Mouse (Mus musculus): ENCODE results near the gene Cops7a. TPM values are rescaled to one million over a fixed set of nuclear protein-coding genes. Genes with fewer than 3 reads are reported as not detected.

Cops7a gene
- polyA plus RNA-seq, 1 experiment from 2014 or later = 150 TPM

- ATAC-seq (ENCODE audit: insufficient number of reproducible peaks, low FRiP score, low TSS enrichment, low read depth) = no peak
- under 1% methylated on average over 48 of the region's 48 CpGs for WGBS
- H3K9ac ChIP-seq = peak overlapping the region; percentile 91
Measured at GRCm38 (mm10) chr6:124931525-124932313, 33.6 kb downstream of the Cops7a start.

GRCm38 (mm10) chr6:124930754-124931524 is 34.4 kb downstream of the Cops7a start, which contains the start of gene Mlf2:
Gene Mlf2 (plus strand): TSS chr6:124931386.
- Histone ChIP-seq H3K27me3 (no peaks in the 10 kb centered on the region), H3K9me3 (replicated peaks) (no peaks in the 10 kb centered on the region), H3K4me1 (peaks cover 40% of the 10 kb centered on the region), H3K27ac (replicated peaks) (peak within 1 kb of the TSS; percentile 96), H3K4me3 (replicated peaks) (peak within 1 kb of the TSS; percentile 89), H3K36me3 (peaks cover 24% of the 10 kb centered on the region), H3K4me2 (replicated peaks) (peak within 1 kb of the TSS; percentile 76), H3K9ac (peak within 1 kb of the TSS; percentile 91)
- ATAC-seq (ENCODE audit: insufficient number of reproducible peaks, low FRiP score, low TSS enrichment, low read depth) = peak; percentile 94
- under 1% methylated on average over 62 of the region's 64 CpGs for WGBS

More at GRCm38 (mm10) chr6:124931525-124932313, 33.6 kb downstream of the Cops7a start:
- peaks cover 34% of the 10 kb centered on the region for H3K4me1 ChIP-seq
- no peaks in the 10 kb centered on the region for H3K27me3 ChIP-seq
- peak overlapping the region; percentile 89 for H3K4me3 ChIP-seq (replicated peaks)
- peak overlapping the region; percentile 96 for H3K27ac ChIP-seq (replicated peaks)
- peak overlapping the region; percentile 76 for H3K4me2 ChIP-seq (replicated peaks)
- no peaks in the 10 kb centered on the region for H3K9me3 ChIP-seq (replicated peaks)
- H3K36me3 ChIP-seq = peaks cover 32% of the 10 kb centered on the region

GRCm38 (mm10) chr6:124930231-124930630 is 35.1 kb downstream of the Cops7a start:
- peak overlapping the region; percentile 26; the same call in 1 of the 2 replicates for H3K9ac ChIP-seq
- ATAC-seq (ENCODE audit: insufficient number of reproducible peaks, low FRiP score, low TSS enrichment, low read depth) = no peak
- H3K4me2 ChIP-seq (replicated peaks) = peak overlapping the region; percentile 39
- no peaks in the 10 kb centered on the region for H3K27me3 ChIP-seq
- H3K27ac ChIP-seq (replicated peaks) = peak overlapping the region; percentile 93
- H3K4me1 ChIP-seq = peaks cover 48% of the 10 kb centered on the region
- 13% methylated on average over 1 of the region's 1 CpGs for WGBS
- H3K36me3 ChIP-seq = peaks cover 17% of the 10 kb centered on the region
- peak overlapping the region; percentile 89 for H3K4me3 ChIP-seq (replicated peaks)
- H3K9me3 ChIP-seq (replicated peaks) = no peaks in the 10 kb centered on the region

- ATAC-seq (ENCODE audit: insufficient number of reproducible peaks, low FRiP score, low TSS enrichment, low read depth) = no peak
- Histone ChIP-seq H3K4me1 (peaks cover 36% of the 10 kb centered on the region), H3K9me3 (replicated peaks) (no peaks in the 10 kb centered on the region), H3K4me2 (replicated peaks) (peak overlapping the region; percentile 10; the same call in 1 of the 2 replicates), H3K4me3 (replicated peaks) (no peak overlapping the region; the same call in 1 of the 2 replicates), H3K36me3 (no peaks in the 10 kb centered on the region), H3K27ac (replicated peaks) (peak overlapping the region; percentile 68), H3K9ac (no peak overlapping the region), H3K27me3 (no peaks in the 10 kb centered on the region)
- 29% methylated on average over 5 of the region's 5 CpGs for WGBS
Measured at GRCm38 (mm10) chr6:124925941-124926340, 39.4 kb downstream of the Cops7a start.

GRCm38 (mm10) chr6:124925173-124925793 is 40.1 kb downstream of the Cops7a start:
- Histone ChIP-seq H3K4me2 (replicated peaks) (peak overlapping the region; percentile 10), H3K4me1 (peaks cover 39% of the 10 kb centered on the region), H3K27ac (replicated peaks) (peak overlapping the region; percentile 68), H3K36me3 (no peaks in the 10 kb centered on the region), H3K4me3 (replicated peaks) (no peak overlapping the region; the same call in 1 of the 2 replicates), H3K27me3 (no peaks in the 10 kb centered on the region), H3K9me3 (replicated peaks) (no peaks in the 10 kb centered on the region), H3K9ac (no peak overlapping the region)
- no peak for ATAC-seq (ENCODE audit: insufficient number of reproducible peaks, low FRiP score, low TSS enrichment, low read depth)
- WGBS = 33% methylated on average over 12 of the region's 12 CpGs

GRCm38 (mm10) chr6:124921539-124921938 is 43.8 kb downstream of the Cops7a start:
- Histone ChIP-seq H3K4me3 (replicated peaks) (no peak overlapping the region), H3K4me1 (peaks cover 47% of the 10 kb centered on the region), H3K9ac (no peak overlapping the region), H3K36me3 (no peaks in the 10 kb centered on the region), H3K9me3 (replicated peaks) (no peaks in the 10 kb centered on the region), H3K4me2 (replicated peaks) (no peak overlapping the region), H3K27me3 (no peaks in the 10 kb centered on the region), H3K27ac (replicated peaks) (peak overlapping the region; percentile 100)
- no peak for ATAC-seq (ENCODE audit: insufficient number of reproducible peaks, low FRiP score, low TSS enrichment, low read depth)
- WGBS = 62% methylated on average over 4 of the region's 4 CpGs

GRCm38 (mm10) chr6:124920318-124921085 is 44.8 kb downstream of the Cops7a start:
- H3K27ac ChIP-seq (replicated peaks) = peak overlapping the region; percentile 100
- no peaks in the 10 kb centered on the region; the same call in 1 of the 2 replicates for H3K36me3 ChIP-seq
- H3K4me2 ChIP-seq (replicated peaks) = peak overlapping the region; percentile 89
- H3K4me1 ChIP-seq = peaks cover 47% of the 10 kb centered on the region
- no peak for ATAC-seq (ENCODE audit: insufficient number of reproducible peaks, low FRiP score, low TSS enrichment, low read depth)
- 28% methylated on average over 9 of the region's 9 CpGs for WGBS
- peak overlapping the region; percentile 89 for H3K4me3 ChIP-seq (replicated peaks)
- H3K27me3 ChIP-seq = no peaks in the 10 kb centered on the region
- no peaks in the 10 kb centered on the region for H3K9me3 ChIP-seq (replicated peaks)
- H3K9ac ChIP-seq = no peak overlapping the region

GRCm38 (mm10) chr6:124919695-124920317 is 45.5 kb downstream of the Cops7a start, which contains the start of gene Ptms:
Gene Ptms (minus strand): TSS chr6:124920103.
- peak; percentile 83 for ATAC-seq (ENCODE audit: insufficient number of reproducible peaks, low FRiP score, low TSS enrichment, low read depth)
- peaks cover 3% of the 10 kb centered on the region for H3K36me3 ChIP-seq
- WGBS = 1% methylated on average over 13 of the region's 13 CpGs
- H3K9ac ChIP-seq = no peak within 1 kb of the TSS
- no peaks in the 10 kb centered on the region for H3K27me3 ChIP-seq
- H3K4me1 ChIP-seq = peaks cover 47% of the 10 kb centered on the region
- H3K4me2 ChIP-seq (replicated peaks) = peak within 1 kb of the TSS; percentile 89
- no peaks in the 10 kb centered on the region for H3K9me3 ChIP-seq (replicated peaks)
- H3K4me3 ChIP-seq (replicated peaks) = peak within 1 kb of the TSS; percentile 89
- peak within 1 kb of the TSS; percentile 100 for H3K27ac ChIP-seq (replicated peaks)

GRCm38 (mm10) chr6:124918890-124919627 is 46.3 kb downstream of the Cops7a start:
- Histone ChIP-seq H3K9me3 (replicated peaks) (no peaks in the 10 kb centered on the region), H3K9ac (0 out of 2 replicates have a peak overlapping the region, but pooled peaks have one; percentile 100), H3K4me1 (peaks cover 55% of the 10 kb centered on the region), H3K27me3 (no peaks in the 10 kb centered on the region), H3K4me3 (replicated peaks) (peak overlapping the region; percentile 89), H3K4me2 (replicated peaks) (peak overlapping the region; percentile 89), H3K36me3 (peaks cover 11% of the 10 kb centered on the region), H3K27ac (replicated peaks) (peak overlapping the region; percentile 100)
- no peak for ATAC-seq (ENCODE audit: insufficient number of reproducible peaks, low FRiP score, low TSS enrichment, low read depth)
- 22% methylated on average over 13 of the region's 14 CpGs for WGBS

Data from embryonic facial prominence, embryonic 15.5 days (tissue).